Mouse (Mus musculus): Measurements from ENCODE around the gene Zdhhc1.

DNA sequence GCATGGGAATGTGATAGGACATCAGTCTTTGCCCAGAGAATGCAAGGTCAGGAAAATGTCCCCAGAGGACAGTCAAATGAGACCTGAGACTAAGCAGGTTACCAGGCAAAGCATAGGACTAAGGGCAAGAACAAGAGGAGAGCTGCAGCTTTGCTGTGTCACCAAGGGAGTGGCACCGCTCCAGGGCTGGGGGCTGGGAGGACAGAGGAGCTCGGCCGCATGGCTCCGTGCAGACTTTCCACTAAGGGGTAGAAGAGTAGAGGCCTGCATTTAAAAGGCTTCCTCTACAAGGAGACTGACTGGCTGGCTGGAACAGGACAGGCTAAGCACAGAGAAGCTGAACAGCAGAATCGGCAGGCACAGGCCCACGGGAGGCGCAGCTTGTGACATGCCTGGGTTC lies 32.1 kb downstream of the Zdhhc1 start:
- TF ChIP-seq CTCF (IDR thresholded peaks at IDR 0.05; ENCODE audit: insufficient read depth, low read length) (no peak), POLR2A (IDR thresholded peaks at IDR 0.05; ENCODE audit: borderline replicate concordance, extremely low read depth, low read depth, low read length) (no peak)

Measured in lung, adult 2 months (tissue).